Comparison of ENCODE assay signal across 8 mouse cellular contexts in genomic region chr15:89148496-89149270, GRCm38 (mm10). TPM values are rescaled to one million over a fixed set of nuclear protein-coding genes. Genes with fewer than 3 reads are reported as not detected.
DNase-seq lines count a peak whose midpoint lies in the region; ATAC-seq lines count a peak whose summit lies in the region.

No protein-coding gene starts in this region.

- 8% methylated on average over 25 of the region's 25 CpGs for WGBS in liver, embryonic 12.5 days (ENCODE audit: insufficient replicate concordance)
- WGBS in stomach, embryonic 16.5 days, result 10% methylated on average over 25 of the region's 25 CpGs

- H3K27me3 ChIP-seq in liver, embryonic 12.5 days (replicated peaks), result peaks cover 78% of the 10 kb centered on the region
- H3K27me3 ChIP-seq in stomach, embryonic 16.5 days (ENCODE audit: control insufficient read depth, insufficient read depth, low read length), result peaks cover 26% of the 10 kb centered on the region

- ATAC-seq in liver, embryonic 12.5 days, result no peak
- ATAC-seq in stomach, embryonic 16.5 days (ENCODE audit: insufficient read depth, low FRiP score), result no peak

- no peak overlapping the region for H3K27ac ChIP-seq in liver, embryonic 12.5 days
- no peak overlapping the region for H3K27ac ChIP-seq in stomach, embryonic 16.5 days (ENCODE audit: low read length)

- peak overlapping the region; percentile 87 for H3K4me2 ChIP-seq in liver, embryonic 12.5 days
- H3K4me2 ChIP-seq in stomach, embryonic 16.5 days (ENCODE audit: low read depth, low read length), result peak overlapping the region; percentile 93

- peak overlapping the region; percentile 64 for H3K4me3 ChIP-seq in liver, embryonic 12.5 days
- H3K4me3 ChIP-seq in stomach, embryonic 16.5 days (replicated peaks; ENCODE audit: low read length), result peak overlapping the region; percentile 67

- peak overlapping the region; percentile 48; the same call in 1 of the 2 replicates for H3K9ac ChIP-seq in liver, embryonic 12.5 days
- H3K9ac ChIP-seq in stomach, embryonic 16.5 days (ENCODE audit: low read length), result peak overlapping the region; percentile 77

- H3K4me1 ChIP-seq in liver, embryonic 12.5 days, result peaks cover 22% of the 10 kb centered on the region
- H3K4me1 ChIP-seq in stomach, embryonic 16.5 days (ENCODE audit: control insufficient read depth, insufficient read depth, low read length), result peaks cover 17% of the 10 kb centered on the region

- no peaks in the 10 kb centered on the region for H3K9me3 ChIP-seq in liver, embryonic 12.5 days (replicated peaks)
- H3K9me3 ChIP-seq in stomach, embryonic 16.5 days (replicated peaks; ENCODE audit: control insufficient read depth, low read length), result no peaks in the 10 kb centered on the region

- H3K36me3 ChIP-seq in liver, embryonic 12.5 days, result no peaks in the 10 kb centered on the region; the same call in 1 of the 2 replicates
- H3K36me3 ChIP-seq in stomach, embryonic 16.5 days (ENCODE audit: control insufficient read depth, insufficient read depth, low read length), result no peaks in the 10 kb centered on the region

- peak; percentile 57 for DNase-seq in cerebellum, adult 11-12 months
- DNase-seq in cerebellum, postnatal 14 days, result no peak
- DNase-seq in thymus, postnatal 25 days, result peak; percentile 12
- DNase-seq in thymus, postnatal 36 days, result no peak
- no peak for DNase-seq in adrenal gland, postnatal 10 days
- no peak for DNase-seq in frontal cortex, postnatal 36 days (ENCODE audit: low spot score in 2 of 2)

RNA-seq across cellular contexts. Expression of gene Mapk11, which starts 0.7 kb away (rescaled TPM):
- 1.8 TPM in 2 replicates for polyA plus RNA-seq in liver, embryonic 12.5 days (2016; fragmentation: Nextera tagmentation; extraction: Ambion mirVana)
- polyA plus RNA-seq in stomach, embryonic 16.5 days (2015; fragmentation: Nextera tagmentation; extraction: Ambion mirVana), result 5.1 and 6.0 TPM in 2 replicates
- total RNA-seq in adrenal gland, postnatal 10 days (2021), result 1 to 10 TPM; 5.1 to 7.3 TPM

RNA-seq across cellular contexts. Expression of gene Mapk12, which starts 8.2 kb away (rescaled TPM):
- polyA plus RNA-seq in liver, embryonic 12.5 days (2016; fragmentation: Nextera tagmentation; extraction: Ambion mirVana), result 2.3 and 2.7 TPM in 2 replicates
- polyA plus RNA-seq in stomach, embryonic 16.5 days (2015; fragmentation: Nextera tagmentation; extraction: Ambion mirVana), result 3.6 and 6.0 TPM in 2 replicates
- 10 to 100 TPM; 10.1 to 19.3 TPM for total RNA-seq in adrenal gland, postnatal 10 days (2021)

RNA-seq across cellular contexts. Expression of gene Hdac10, which starts 20.2 kb away (rescaled TPM):
- 12.8 and 15.3 TPM in 2 replicates for polyA plus RNA-seq in liver, embryonic 12.5 days (2016; fragmentation: Nextera tagmentation; extraction: Ambion mirVana)
- polyA plus RNA-seq in stomach, embryonic 16.5 days (2015; fragmentation: Nextera tagmentation; extraction: Ambion mirVana), result 23.7 and 26.0 TPM in 2 replicates
- total RNA-seq in adrenal gland, postnatal 10 days (2021), result 10 to 100 TPM; 10.5 to 17.8 TPM

RNA-seq across cellular contexts. Expression of gene Tubgcp6, which starts 25.8 kb away (rescaled TPM):
- polyA plus RNA-seq in liver, embryonic 12.5 days (2016; fragmentation: Nextera tagmentation; extraction: Ambion mirVana), result 11.8 and 12.7 TPM in 2 replicates
- polyA plus RNA-seq in stomach, embryonic 16.5 days (2015; fragmentation: Nextera tagmentation; extraction: Ambion mirVana), result 13.2 and 13.5 TPM in 2 replicates
- 10 to 100 TPM; 13.5 to 18.6 TPM for total RNA-seq in adrenal gland, postnatal 10 days (2021)

RNA-seq across cellular contexts. Expression of gene Plxnb2, which starts 31.9 kb away (rescaled TPM):
- 38.5 and 38.8 TPM in 2 replicates for polyA plus RNA-seq in liver, embryonic 12.5 days (2016; fragmentation: Nextera tagmentation; extraction: Ambion mirVana)
- 153 and 178 TPM in 2 replicates for polyA plus RNA-seq in stomach, embryonic 16.5 days (2015; fragmentation: Nextera tagmentation; extraction: Ambion mirVana)
- 100 to 1,000 TPM in 1 of 2 experiments, 10 to 100 TPM in 1; 96.8 to 105 TPM for total RNA-seq in adrenal gland, postnatal 10 days (2021)

Comparison
In these comparisons a context has a peak if more than half of its experiments do, and no peak if none do; other contexts are left out.
1. DNase-seq: peak in cerebellum, adult 11-12 months (single experiment) and thymus, postnatal 25 days (single experiment); none in cerebellum, postnatal 14 days (0 of 2), thymus, postnatal 36 days (0 of 2), adrenal gland, postnatal 10 days (single experiment) and frontal cortex, postnatal 36 days (0 of 2).